Mouse (Mus musculus) kidney, postnatal 36 days (tissue): ENCODE measurements around the gene Frmpd4.
A peak's percentile ranks its signal among the peaks of the same experiment; 100 is the strongest.

ENCODE experiments used
- DNase-seq, 2 experiments: peaks; one replicate each; pipeline ENCODE4 v3.0.0; 2021 to 2022; ENCODE audit warnings: mixed read lengths in 2 of 2

The Frmpd4 gene

DNA sequence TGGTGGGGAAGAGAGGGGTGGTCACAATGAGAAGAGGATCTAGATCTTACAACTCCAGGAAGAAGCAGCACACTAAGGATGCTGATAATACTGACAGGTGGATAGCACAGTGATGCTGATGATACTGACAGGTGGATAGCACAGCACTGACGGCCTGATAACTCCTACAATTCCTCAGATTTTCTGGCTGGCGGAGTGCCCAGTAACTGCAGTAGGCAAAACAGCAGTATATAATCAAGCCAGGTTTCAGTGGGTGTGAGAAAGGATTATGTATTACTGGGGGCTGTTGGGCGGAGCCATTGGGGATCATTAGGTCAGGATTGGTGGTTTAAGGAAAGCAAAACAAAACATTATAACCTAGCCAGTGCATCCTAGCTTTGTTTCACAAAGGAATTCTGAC, 1053.9 kb downstream of the Frmpd4 start:
- no peak for DNase-seq

DNA sequence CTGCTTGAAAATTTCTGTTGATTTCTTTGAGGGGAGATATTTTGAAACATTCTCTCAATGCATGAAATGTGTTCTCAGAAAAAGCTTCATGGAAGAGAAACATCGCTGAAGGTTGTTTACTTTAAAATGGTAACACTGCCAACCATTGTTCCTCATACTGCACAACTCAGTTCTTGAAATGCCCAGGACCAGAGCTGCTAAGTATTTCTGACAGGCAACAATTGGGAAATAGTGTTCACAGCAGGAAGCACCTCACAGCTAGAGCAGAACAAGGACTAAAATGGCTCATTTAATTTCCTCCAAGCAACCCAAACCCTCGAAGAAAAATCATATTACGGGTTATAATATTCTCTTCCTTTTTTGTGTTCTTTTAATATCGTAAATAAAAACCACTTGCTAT, 1054.5 kb downstream of the Frmpd4 start:
- DNase-seq = no peak

DNA sequence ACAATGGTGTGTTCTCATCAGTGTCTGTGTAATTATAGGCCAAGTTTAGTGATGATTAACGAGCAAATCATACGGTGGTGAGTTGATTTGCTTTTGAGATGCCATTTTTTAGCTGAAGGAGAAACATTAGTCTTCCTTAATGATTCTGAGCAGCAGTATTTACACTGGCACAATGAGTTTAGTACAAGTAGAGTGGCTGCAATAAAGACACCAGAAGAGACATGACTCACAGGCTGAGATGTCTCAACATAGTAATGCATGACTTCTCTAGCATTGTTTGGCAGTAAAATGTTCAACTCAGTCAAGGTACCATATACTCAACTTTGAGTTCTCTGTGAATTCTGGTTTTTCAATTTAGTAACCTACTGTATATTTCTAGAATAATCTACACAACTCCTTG, 1058.6 kb downstream of the Frmpd4 start:
- no peak for DNase-seq

DNA sequence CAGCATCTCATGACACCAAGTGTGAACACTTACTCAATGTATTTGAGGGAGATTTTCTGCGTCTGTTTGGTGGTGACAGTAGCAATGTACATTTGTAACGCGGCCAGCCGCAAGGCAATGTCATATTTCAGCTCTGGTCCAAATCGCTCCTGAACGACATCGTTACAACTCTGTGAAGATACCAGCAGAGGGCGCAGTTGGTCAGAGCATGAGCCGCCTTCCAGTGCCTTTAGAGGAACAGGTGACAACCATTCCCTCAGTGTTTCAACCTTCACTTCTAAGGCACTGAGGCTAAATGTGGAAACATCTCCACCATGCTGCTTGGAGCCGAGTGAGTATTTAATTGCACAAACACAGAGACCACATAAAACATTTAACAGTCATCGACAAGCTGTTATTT, 1079.3 kb downstream of the Frmpd4 start:
- peak; percentile 29 to 74 for DNase-seq

DNA sequence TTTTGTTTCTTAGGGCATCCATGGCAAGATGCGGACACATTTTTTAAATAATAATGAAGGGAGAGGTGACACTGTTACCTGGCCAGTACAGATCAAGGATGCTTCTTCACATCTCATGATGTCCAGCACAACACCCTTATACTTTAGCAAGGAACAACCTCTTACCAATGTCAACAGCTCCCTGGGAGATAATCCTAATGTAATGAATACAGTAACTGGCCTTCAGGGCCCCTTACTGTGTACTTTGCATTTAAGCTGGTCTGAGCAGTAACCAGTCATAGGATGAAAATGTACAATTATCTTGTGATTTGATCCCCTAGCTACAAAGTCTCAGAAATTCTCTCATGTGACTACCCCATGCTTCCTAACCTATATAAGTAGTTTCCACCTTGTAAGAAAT, 1084.8 kb downstream of the Frmpd4 start:
- no peak for DNase-seq

DNA sequence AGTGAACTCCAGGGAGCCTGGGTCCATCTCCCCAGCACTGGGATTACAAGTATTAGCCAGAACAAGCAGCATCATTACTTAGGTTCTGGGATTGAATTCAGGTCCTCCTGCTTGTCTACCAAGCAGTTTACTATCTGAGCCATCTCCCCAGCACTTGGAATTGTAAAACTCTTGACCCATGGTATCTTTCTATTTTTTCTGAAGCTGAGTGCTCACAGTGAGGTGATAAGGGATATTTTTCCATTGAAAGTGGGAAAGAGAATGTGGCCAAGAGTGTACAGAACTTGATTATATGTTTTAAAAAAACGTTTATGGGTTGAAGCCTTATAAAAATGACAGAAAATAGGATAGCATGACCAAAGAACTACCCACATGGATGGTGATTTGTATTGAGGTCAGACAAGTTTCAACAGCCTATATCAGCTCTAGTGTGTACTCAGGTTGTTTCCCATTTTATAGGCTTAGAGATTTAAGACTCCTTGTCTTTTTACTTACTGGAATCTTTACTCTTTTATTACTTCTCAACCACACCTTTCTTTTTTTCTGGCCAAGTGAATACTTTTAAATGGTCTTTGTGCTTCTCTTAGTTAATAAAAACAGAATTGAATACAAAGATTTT, 1085.3 kb downstream of the Frmpd4 start:
- DNase-seq = no peak

DNA sequence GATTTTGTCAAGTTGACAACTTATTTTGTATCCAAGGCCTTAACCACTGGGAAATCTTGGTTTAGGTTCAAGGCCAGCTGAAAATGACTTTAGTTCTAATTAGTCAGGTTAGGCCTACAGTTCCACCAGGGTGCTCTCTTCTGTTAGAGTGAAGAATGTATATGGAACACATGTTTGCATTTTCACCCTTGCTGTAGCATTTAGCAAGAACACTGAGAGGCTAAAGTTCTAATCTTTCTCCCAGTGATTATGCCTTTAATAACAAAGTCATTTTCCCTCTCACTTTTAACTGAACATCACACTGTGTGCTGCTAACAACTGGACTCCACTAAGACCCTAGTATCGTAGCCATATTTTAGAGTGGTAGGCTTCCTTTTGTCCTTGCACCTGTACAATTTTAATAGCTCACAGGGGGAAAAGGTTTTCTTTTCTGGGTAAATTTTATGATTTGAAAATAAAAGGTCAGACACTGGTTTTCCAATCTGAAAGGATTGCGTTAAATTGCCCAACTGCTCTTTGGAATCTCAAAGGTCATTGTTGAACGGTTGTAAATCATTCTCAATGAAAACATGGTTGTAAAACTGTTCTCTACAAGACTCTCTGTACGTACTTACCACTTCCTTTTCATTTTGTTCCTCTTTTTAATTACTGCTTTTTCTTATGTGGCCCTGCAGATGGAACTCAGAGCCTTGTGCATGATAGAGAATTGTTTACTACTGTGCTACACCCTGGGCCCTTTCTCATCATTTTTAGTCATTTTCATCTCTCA, 1093.4 kb downstream of the Frmpd4 start:
- DNase-seq = peak in 1 of 2 experiments; percentile 32

DNA sequence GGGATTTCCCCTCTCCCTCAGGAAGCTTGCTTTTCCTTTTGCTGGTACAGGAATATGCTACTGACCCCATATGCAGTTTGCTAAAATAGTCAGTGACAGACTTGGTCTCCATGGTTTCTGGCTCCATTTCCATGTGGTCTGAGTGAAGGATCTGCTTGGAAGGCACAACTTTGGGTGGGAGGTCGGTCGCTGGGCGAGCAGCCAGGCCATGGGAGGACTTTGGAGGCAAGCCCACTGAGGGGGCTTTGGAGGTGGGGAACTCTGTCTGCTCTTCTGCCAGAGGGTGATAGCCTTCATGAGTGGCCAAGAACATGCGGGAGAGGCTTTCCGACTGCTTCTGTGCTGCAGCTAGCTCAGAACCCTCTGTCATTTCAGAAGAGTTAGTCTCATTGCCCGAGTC, 1099.4 kb downstream of the Frmpd4 start:
- no peak for DNase-seq

DNA sequence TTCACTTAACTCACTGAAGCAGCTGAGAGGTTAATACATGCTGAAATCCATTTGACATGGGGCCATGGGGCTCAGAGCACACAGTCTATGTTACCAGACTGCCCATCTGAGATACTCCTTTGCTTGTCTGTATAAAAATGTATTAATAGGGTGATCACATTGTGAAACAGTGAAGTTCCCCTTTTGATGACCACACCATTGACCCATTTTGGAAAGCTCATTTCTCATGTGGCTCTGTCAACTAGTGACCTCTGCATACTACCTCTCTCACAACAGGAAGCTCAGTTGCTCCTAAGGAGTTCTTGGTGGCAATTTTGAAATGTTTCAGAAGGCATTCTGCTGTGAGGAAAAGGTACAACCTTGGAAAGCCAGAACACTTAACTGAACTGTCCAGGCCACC, 1142.1 kb downstream of the Frmpd4 start:
- DNase-seq = no peak

DNA sequence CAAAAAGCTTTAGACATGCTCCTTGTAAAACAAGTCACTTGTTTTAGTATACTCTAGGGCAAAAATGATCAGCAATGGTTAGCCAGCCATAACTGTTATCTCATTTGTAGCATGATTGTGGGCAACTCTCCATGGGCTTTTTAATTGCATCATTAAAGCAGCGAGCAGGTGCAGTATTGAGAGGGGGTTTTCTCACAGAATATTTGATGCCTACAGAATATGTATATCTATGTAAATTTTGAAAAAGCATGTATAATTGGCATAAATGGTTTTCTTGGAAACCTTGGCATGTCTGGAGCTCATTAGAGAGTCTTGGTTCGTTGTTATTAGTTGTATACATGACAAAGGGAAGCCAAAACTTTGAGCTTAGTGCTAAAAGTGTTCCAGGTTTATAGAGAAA, 1143.1 kb downstream of the Frmpd4 start:
- no peak for DNase-seq
